ENCODE assay signal across 8 mouse cellular contexts in genomic region chr1:36683810-36684467, GRCm38 (mm10). TPM values are rescaled to one million over a fixed set of nuclear protein-coding genes. Genes with fewer than 3 reads are reported as not detected.
DNase-seq lines count a peak whose midpoint lies in the region; ATAC-seq lines count a peak whose summit lies in the region.

No protein-coding gene starts in this region.

- H3K36me3 ChIP-seq in intestine, embryonic 16.5 days (ENCODE audit: control insufficient read depth, insufficient read depth, low read length) = no peaks in the 10 kb centered on the region
- no peaks in the 10 kb centered on the region for H3K36me3 ChIP-seq in midbrain, embryonic 11.5 days (ENCODE audit: control insufficient read depth, insufficient read depth, low read length)

- H3K9ac ChIP-seq in intestine, embryonic 16.5 days (ENCODE audit: low read depth, low read length) = no peak overlapping the region
- 0 out of 2 replicates have a peak overlapping the region, but pooled peaks have one; percentile 33 for H3K9ac ChIP-seq in midbrain, embryonic 11.5 days (ENCODE audit: low read length)

- H3K27me3 ChIP-seq in intestine, embryonic 16.5 days (replicated peaks; ENCODE audit: control insufficient read depth, insufficient read depth, low read length) = no peaks in the 10 kb centered on the region
- H3K27me3 ChIP-seq in midbrain, embryonic 11.5 days (ENCODE audit: control insufficient read depth, insufficient read depth, low read length) = no peaks in the 10 kb centered on the region

- H3K4me1 ChIP-seq in intestine, embryonic 16.5 days (ENCODE audit: control insufficient read depth, insufficient read depth, low read length) = no peaks in the 10 kb centered on the region
- H3K4me1 ChIP-seq in midbrain, embryonic 11.5 days (ENCODE audit: control insufficient read depth, insufficient read depth, low read length) = peaks cover 2% of the 10 kb centered on the region; the same call in 1 of the 2 replicates

- peak; percentile 68 for ATAC-seq in activated CD4-positive, CD25-positive, alpha-beta regulatory T cell, adult 4 months
- ATAC-seq in intestine, embryonic 16.5 days = peak; percentile 90
- ATAC-seq in midbrain, embryonic 11.5 days (ENCODE audit: low FRiP score) = peak; percentile 73; the same call in 1 of the 2 replicates

- H3K27ac ChIP-seq in intestine, embryonic 16.5 days (ENCODE audit: low read length) = no peak overlapping the region
- H3K27ac ChIP-seq in midbrain, embryonic 11.5 days (ENCODE audit: low read depth, low read length) = no peak overlapping the region

- H3K9me3 ChIP-seq in intestine, embryonic 16.5 days (ENCODE audit: control insufficient read depth, low read length) = no peaks in the 10 kb centered on the region
- H3K9me3 ChIP-seq in midbrain, embryonic 11.5 days (ENCODE audit: control insufficient read depth, low read length) = no peaks in the 10 kb centered on the region

- WGBS in intestine, embryonic 16.5 days = 9% methylated on average over 13 of the region's 13 CpGs
- WGBS in midbrain, embryonic 11.5 days = 15% methylated on average over 13 of the region's 13 CpGs

- H3K4me2 ChIP-seq in intestine, embryonic 16.5 days (ENCODE audit: low read depth, low read length) = no peak overlapping the region
- no peak overlapping the region for H3K4me2 ChIP-seq in midbrain, embryonic 11.5 days

- intact Hi-C loops in left cerebral cortex, postnatal 25 days (cut with DNase I) = loop anchor here (1.0 kb wide), 1 partner anchor 137 kb away; the partner anchor contains the start of gene Ankrd39

- no peak overlapping the region for H3K4me3 ChIP-seq in intestine, embryonic 16.5 days (ENCODE audit: low read length)
- H3K4me3 ChIP-seq in midbrain, embryonic 11.5 days (ENCODE audit: low read depth, low read length) = no peak overlapping the region

- peak; percentile 62 to 76 for DNase-seq in cerebellum, postnatal 4 days (ENCODE audit: low spot score in 2 of 2)
- peak; percentile 62 to 64 for DNase-seq in gastrocnemius, adult 8-10 months (ENCODE audit: low spot score in 2 of 2)
- peak; percentile 80 to 86 for DNase-seq in left cerebral cortex, postnatal 25 days (ENCODE audit: low spot score in 2 of 2)
- DNase-seq in midbrain, embryonic 11.5 days (ENCODE audit: low spot score, missing footprints) = peak; percentile 93
- peak; percentile 80 for DNase-seq in right cerebral cortex, postnatal 4 days
- DNase-seq in urinary bladder, postnatal 4 days (ENCODE audit: low spot score in 2 of 2) = peak; percentile 76 to 84

RNA-seq across cellular contexts. Expression of gene Fam178b, which starts 1.0 kb away (rescaled TPM):
- not detected for polyA plus RNA-seq in activated CD4-positive, CD25-positive, alpha-beta regulatory T cell, adult 4 months (2017; shearing (Covaris generic))
- under 1 TPM in 1 of 4 experiments, not detected in 3; 0.46 TPM for total RNA-seq in gastrocnemius, adult 8-10 months (2022)
- polyA plus RNA-seq in intestine, embryonic 16.5 days (2015; fragmentation: Nextera tagmentation; extraction: Ambion mirVana) = 0.54 and 0.73 TPM in 2 replicates
- total RNA-seq in left cerebral cortex, postnatal 25 days (2021) = not detected
- polyA plus RNA-seq in midbrain, embryonic 11.5 days (2014; fragmentation: Nextera tagmentation; extraction: Ambion mirVana) = 0.16 TPM in 1 of 2 replicates, not detected in the other

RNA-seq across cellular contexts. Expression of gene Cox5b, which starts 7.3 kb away (rescaled TPM):
- polyA plus RNA-seq in activated CD4-positive, CD25-positive, alpha-beta regulatory T cell, adult 4 months (2017; shearing (Covaris generic)) = 100 to 1,000 TPM; 325 to 418 TPM
- 1,000 to 10,000 TPM in 1 of 4 experiments, 100 to 1,000 TPM in 3; 864 to 1,112 (median 950) TPM for total RNA-seq in gastrocnemius, adult 8-10 months (2022)
- polyA plus RNA-seq in intestine, embryonic 16.5 days (2015; fragmentation: Nextera tagmentation; extraction: Ambion mirVana) = 940 and 946 TPM in 2 replicates
- 100 to 1,000 TPM; 591 to 598 TPM for total RNA-seq in left cerebral cortex, postnatal 25 days (2021)
- 466 and 531 TPM in 2 replicates for polyA plus RNA-seq in midbrain, embryonic 11.5 days (2014; fragmentation: Nextera tagmentation; extraction: Ambion mirVana)

RNA-seq across cellular contexts. Expression of gene 4933424G06Rik, which starts 26.0 kb away (rescaled TPM):
- polyA plus RNA-seq in activated CD4-positive, CD25-positive, alpha-beta regulatory T cell, adult 4 months (2017; shearing (Covaris generic)) = not detected
- total RNA-seq in gastrocnemius, adult 8-10 months (2022) = under 1 TPM in 3 of 4 experiments, not detected in 1; 0.65 to 0.75 (median 0.70) TPM
- 0.12 TPM in 1 of 2 replicates, not detected in the other for polyA plus RNA-seq in intestine, embryonic 16.5 days (2015; fragmentation: Nextera tagmentation; extraction: Ambion mirVana)
- total RNA-seq in left cerebral cortex, postnatal 25 days (2021) = 1 to 10 TPM; 1.2 to 2.3 TPM
- 0.23 TPM in 1 of 2 replicates, not detected in the other for polyA plus RNA-seq in midbrain, embryonic 11.5 days (2014; fragmentation: Nextera tagmentation; extraction: Ambion mirVana)

RNA-seq across cellular contexts. Expression of gene Actr1b, which starts 30.3 kb away (rescaled TPM):
- 10 to 100 TPM; 41.9 to 51.7 TPM for polyA plus RNA-seq in activated CD4-positive, CD25-positive, alpha-beta regulatory T cell, adult 4 months (2017; shearing (Covaris generic))
- total RNA-seq in gastrocnemius, adult 8-10 months (2022) = 100 to 1,000 TPM; 141 to 162 (median 147) TPM
- 94.8 and 98.3 TPM in 2 replicates for polyA plus RNA-seq in intestine, embryonic 16.5 days (2015; fragmentation: Nextera tagmentation; extraction: Ambion mirVana)
- total RNA-seq in left cerebral cortex, postnatal 25 days (2021) = 100 to 1,000 TPM; 332 to 370 TPM
- polyA plus RNA-seq in midbrain, embryonic 11.5 days (2014; fragmentation: Nextera tagmentation; extraction: Ambion mirVana) = 97.1 and 110 TPM in 2 replicates
